Mouse (Mus musculus): ENCODE measurements at regions not wholly inside any gene's neighbourhood (a gene's known extent, or its start where the extent isn't known, plus 50 kb on each side); places are given as distances from the start of the nearest gene placed in this dataset.

GRCm38 (mm10) chr12:64393106-64393505 is 81.4 kb downstream of the Fscb start:
- WGBS: 77% methylated on average over 1 of the region's 1 CpGs
- H3K9me3 ChIP-seq (replicated peaks; ENCODE audit: control insufficient read depth, low read length): no peaks in the 10 kb centered on the region
- H3K4me3 ChIP-seq (ENCODE audit: low read depth, low read length): no peak overlapping the region
- DNase-seq (ENCODE audit: low spot score) (no peak), ATAC-seq (ENCODE audit: insufficient read depth, low read depth) (no peak)
- H3K27ac ChIP-seq (ENCODE audit: low read depth): no peak overlapping the region
- no peaks in the 10 kb centered on the region for H3K27me3 ChIP-seq (ENCODE audit: control insufficient read depth, insufficient read depth, low read length)
- H3K4me1 ChIP-seq (ENCODE audit: control insufficient read depth, insufficient read depth): no peaks in the 10 kb centered on the region
- H3K36me3 ChIP-seq (replicated peaks; ENCODE audit: control insufficient read depth, insufficient read depth, low read length): no peaks in the 10 kb centered on the region
- TF ChIP-seq EP300 (IDR thresholded peaks at IDR 0.05; ENCODE audit: low read depth): no peak
- TF ChIP-seq CTCF (IDR thresholded peaks at IDR 0.05; ENCODE audit: low read depth): no peak
- H3K9ac ChIP-seq (replicated peaks; ENCODE audit: low read depth, low read length): no peak overlapping the region
- no peak overlapping the region for H3K4me2 ChIP-seq (ENCODE audit: low read depth, low read length)

DNA sequence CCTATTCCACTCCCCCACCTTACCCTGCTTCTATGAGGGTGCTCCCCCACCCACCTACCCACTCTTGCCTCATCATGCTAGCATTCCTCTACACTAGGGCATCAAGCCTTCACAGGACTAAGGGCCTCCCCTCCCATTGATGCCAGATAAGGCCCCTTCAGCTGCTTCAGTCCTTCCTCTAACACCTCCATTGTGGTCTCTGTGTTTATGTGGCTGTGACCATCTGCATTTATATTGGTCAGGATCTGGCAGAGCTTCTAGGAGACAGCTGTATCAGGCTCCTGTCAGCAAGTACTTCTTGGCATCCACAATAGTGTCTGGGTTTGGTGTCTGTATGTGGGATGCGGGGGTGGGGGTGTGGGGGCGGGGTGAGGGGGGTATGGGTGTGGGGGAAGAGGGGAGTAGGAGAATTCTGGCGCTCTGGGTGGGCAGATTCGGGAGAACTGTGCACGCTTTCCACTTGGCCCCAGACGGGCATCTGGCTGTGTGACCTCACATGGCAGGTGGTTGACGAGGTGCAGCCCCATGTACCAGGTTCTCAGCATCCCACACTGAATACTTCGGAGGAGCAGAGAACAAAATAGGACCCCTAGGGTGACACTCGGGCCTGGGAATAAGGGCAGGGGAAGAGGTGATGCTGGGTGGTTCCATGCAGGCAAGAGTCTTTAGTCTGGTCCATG is 84.6 kb downstream of the Fscb start:
- TF ChIP-seq EP300 (IDR thresholded peaks at IDR 0.05; ENCODE audit: low read depth) (no peak), CTCF (IDR thresholded peaks at IDR 0.05; ENCODE audit: low read depth) (no peak)
- no peak overlapping the region for H3K4me2 ChIP-seq (ENCODE audit: low read depth, low read length)
- no peaks in the 10 kb centered on the region for H3K36me3 ChIP-seq (replicated peaks; ENCODE audit: control insufficient read depth, insufficient read depth, low read length)
- no peak overlapping the region for H3K4me3 ChIP-seq (ENCODE audit: low read depth, low read length)
- no peak for DNase-seq (ENCODE audit: low spot score)
- H3K27me3 ChIP-seq (ENCODE audit: control insufficient read depth, insufficient read depth, low read length): no peaks in the 10 kb centered on the region
- H3K4me1 ChIP-seq (ENCODE audit: control insufficient read depth, insufficient read depth): no peaks in the 10 kb centered on the region; the same call in 1 of the 2 replicates
- H3K9me3 ChIP-seq (replicated peaks; ENCODE audit: control insufficient read depth, low read length): no peaks in the 10 kb centered on the region
- WGBS: 21% methylated on average over 9 of the region's 9 CpGs
- H3K9ac ChIP-seq (replicated peaks; ENCODE audit: low read depth, low read length): no peak overlapping the region
- H3K27ac ChIP-seq (ENCODE audit: low read depth): no peak overlapping the region
- peak; percentile 49 for ATAC-seq (ENCODE audit: insufficient read depth, low read depth)

- ATAC-seq (ENCODE audit: insufficient read depth, low read depth): no peak
- 65% methylated on average over 3 of the region's 3 CpGs for WGBS
- Histone ChIP-seq H3K27me3 (ENCODE audit: control insufficient read depth, insufficient read depth, low read length) (no peaks in the 10 kb centered on the region), H3K9ac (replicated peaks; ENCODE audit: low read depth, low read length) (no peak overlapping the region), H3K27ac (ENCODE audit: low read depth) (no peak overlapping the region), H3K4me1 (ENCODE audit: control insufficient read depth, insufficient read depth) (no peaks in the 10 kb centered on the region), H3K4me2 (ENCODE audit: low read depth, low read length) (no peak overlapping the region), H3K4me3 (ENCODE audit: low read depth, low read length) (no peak overlapping the region), H3K36me3 (replicated peaks; ENCODE audit: control insufficient read depth, insufficient read depth, low read length) (no peaks in the 10 kb centered on the region), H3K9me3 (replicated peaks; ENCODE audit: control insufficient read depth, low read length) (no peaks in the 10 kb centered on the region)
- no peak for DNase-seq (ENCODE audit: low spot score)
- TF ChIP-seq CTCF (IDR thresholded peaks at IDR 0.05; ENCODE audit: low read depth) (no peak), EP300 (IDR thresholded peaks at IDR 0.05; ENCODE audit: low read depth) (no peak)
Observed at GRCm38 (mm10) chr12:64364941-64365340, 109.5 kb downstream of the Fscb start.

GRCm38 (mm10) chr12:64361592-64362116 is 112.8 kb downstream of the Fscb start:
- DNase-seq (ENCODE audit: low spot score) (no peak), ATAC-seq (ENCODE audit: insufficient read depth, low read depth) (no peak)
- Histone ChIP-seq H3K36me3 (replicated peaks; ENCODE audit: control insufficient read depth, insufficient read depth, low read length) (no peaks in the 10 kb centered on the region), H3K27ac (ENCODE audit: low read depth) (no peak overlapping the region), H3K9me3 (replicated peaks; ENCODE audit: control insufficient read depth, low read length) (no peaks in the 10 kb centered on the region), H3K4me1 (ENCODE audit: control insufficient read depth, insufficient read depth) (no peaks in the 10 kb centered on the region), H3K4me2 (ENCODE audit: low read depth, low read length) (no peak overlapping the region), H3K9ac (replicated peaks; ENCODE audit: low read depth, low read length) (no peak overlapping the region), H3K27me3 (ENCODE audit: control insufficient read depth, insufficient read depth, low read length) (no peaks in the 10 kb centered on the region), H3K4me3 (ENCODE audit: low read depth, low read length) (no peak overlapping the region)
- 39% methylated on average over 2 of the region's 2 CpGs for WGBS
- TF ChIP-seq EP300 (IDR thresholded peaks at IDR 0.05; ENCODE audit: low read depth) (no peak), CTCF (IDR thresholded peaks at IDR 0.05; ENCODE audit: low read depth) (no peak)

DNA sequence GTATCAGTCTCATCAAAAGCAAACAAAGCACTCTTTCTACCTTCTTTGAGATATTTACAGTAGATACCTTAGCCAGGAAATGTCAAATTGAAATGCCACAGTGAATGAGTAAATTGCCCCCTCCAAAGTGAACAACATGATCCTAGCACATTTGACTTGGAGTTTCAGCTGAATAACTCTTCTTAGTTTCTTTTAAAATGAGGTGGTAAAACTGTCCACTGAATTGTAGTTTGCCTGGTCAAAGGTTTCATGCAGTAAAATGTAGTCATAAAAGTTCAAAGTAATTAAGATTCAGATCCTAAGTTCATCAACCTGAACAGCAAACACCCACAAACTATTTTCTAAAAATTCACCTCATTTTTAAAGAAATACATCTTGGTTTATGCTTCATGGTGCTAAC is 113.8 kb downstream of the Fscb start:
- Histone ChIP-seq H3K9me3 (replicated peaks; ENCODE audit: control insufficient read depth, low read length) (no peaks in the 10 kb centered on the region), H3K36me3 (replicated peaks; ENCODE audit: control insufficient read depth, insufficient read depth, low read length) (no peaks in the 10 kb centered on the region), H3K27me3 (ENCODE audit: control insufficient read depth, insufficient read depth, low read length) (no peaks in the 10 kb centered on the region), H3K27ac (ENCODE audit: low read depth) (no peak overlapping the region), H3K4me2 (ENCODE audit: low read depth, low read length) (no peak overlapping the region), H3K9ac (replicated peaks; ENCODE audit: low read depth, low read length) (no peak overlapping the region), H3K4me3 (ENCODE audit: low read depth, low read length) (no peak overlapping the region), H3K4me1 (ENCODE audit: control insufficient read depth, insufficient read depth) (no peaks in the 10 kb centered on the region)
- ATAC-seq (ENCODE audit: insufficient read depth, low read depth) (no peak), DNase-seq (ENCODE audit: low spot score) (no peak)
- TF ChIP-seq CTCF (IDR thresholded peaks at IDR 0.05; ENCODE audit: low read depth) (no peak), EP300 (IDR thresholded peaks at IDR 0.05; ENCODE audit: low read depth) (no peak)

DNA sequence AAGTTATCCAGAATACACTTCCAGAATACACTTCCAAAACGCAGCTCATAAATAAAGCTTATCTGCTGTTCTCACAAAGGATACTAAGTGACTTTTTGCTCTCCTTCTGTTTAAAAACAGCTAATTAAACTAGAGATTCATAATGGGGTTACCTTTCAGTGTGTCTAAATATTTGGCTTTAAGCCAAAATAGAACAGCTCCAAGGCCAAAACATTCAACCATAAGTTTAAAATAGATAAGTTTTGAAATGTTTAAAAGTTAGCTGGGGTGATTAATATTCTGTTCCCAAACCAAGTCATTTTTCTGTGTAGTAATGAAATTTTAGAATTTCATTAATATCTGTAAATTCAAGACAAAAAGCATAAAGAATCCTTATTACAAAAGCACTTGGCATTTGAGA is 130.7 kb downstream of the Fscb start:
- Histone ChIP-seq H3K4me1 (ENCODE audit: control insufficient read depth, insufficient read depth) (no peaks in the 10 kb centered on the region), H3K27me3 (ENCODE audit: control insufficient read depth, insufficient read depth, low read length) (no peaks in the 10 kb centered on the region), H3K4me2 (ENCODE audit: low read depth, low read length) (no peak overlapping the region), H3K27ac (ENCODE audit: low read depth) (no peak overlapping the region), H3K4me3 (ENCODE audit: low read depth, low read length) (no peak overlapping the region), H3K36me3 (replicated peaks; ENCODE audit: control insufficient read depth, insufficient read depth, low read length) (no peaks in the 10 kb centered on the region), H3K9ac (replicated peaks; ENCODE audit: low read depth, low read length) (no peak overlapping the region), H3K9me3 (replicated peaks; ENCODE audit: control insufficient read depth, low read length) (no peaks in the 10 kb centered on the region)
- WGBS: 56% methylated on average over 1 of the region's 1 CpGs
- DNase-seq (ENCODE audit: low spot score) (no peak), ATAC-seq (ENCODE audit: insufficient read depth, low read depth) (no peak)
- TF ChIP-seq EP300 (IDR thresholded peaks at IDR 0.05; ENCODE audit: low read depth) (no peak), CTCF (IDR thresholded peaks at IDR 0.05; ENCODE audit: low read depth) (no peak)
